Mouse (Mus musculus) hindbrain, embryonic 13.5 days (tissue): ENCODE measurements around the gene Nsa2. TPM values are rescaled to one million over a fixed set of nuclear protein-coding genes. Genes with fewer than 3 reads are reported as not detected.
"Not testable (repeated sequence)": the region's sequence is repeated elsewhere in the genome, so short reads cannot be mapped to it uniquely, and the experiment has no call there.

Experiments
- ATAC-seq: fragments of 200-750 bp; cut with Nextera tagmentation; 2 replicates; pipeline ENCODE4 v1.8.0; 2017; ENCODE audit warnings: moderate TSS enrichment; ENCODE audit not compliant: low FRiP score
- H3K27ac ChIP-seq: fragments of 300-500 bp; sonication (generic); 2 replicates; pipeline ENCODE4 v1.5.1; 2015; ENCODE audit warnings: inconsistent platforms, mild to moderate bottlenecking, moderate library complexity
- H3K27me3 ChIP-seq: fragments of 300-500 bp; sonication (generic); 2 replicates; pipeline ENCODE4 v1.6.1; 2015; ENCODE audit warnings: mild to moderate bottlenecking, inconsistent platforms
- H3K36me3 ChIP-seq: fragments of 300-500 bp; sonication (generic); 2 replicates; pipeline ENCODE4 v1.6.1; 2015; ENCODE audit warnings: mild to moderate bottlenecking, inconsistent platforms
- H3K4me1 ChIP-seq: fragments of 300-500 bp; sonication (generic); replicated peaks from 2 replicates; pipeline ENCODE4 v1.6.1; 2015; ENCODE audit warnings: inconsistent platforms
- H3K4me2 ChIP-seq: fragments of 300-500 bp; sonication (generic); 2 replicates; pipeline ENCODE4 v1.6.1; 2015; ENCODE audit warnings: inconsistent platforms, mild to moderate bottlenecking, moderate library complexity
- H3K4me3 ChIP-seq: fragments of 300-500 bp; sonication (generic); 2 replicates; pipeline ENCODE4 v1.5.1; 2015; ENCODE audit warnings: mild to moderate bottlenecking, inconsistent platforms
- H3K9ac ChIP-seq: fragments of 300-500 bp; sonication (generic); 2 replicates; pipeline ENCODE4 v1.6.1; 2015; ENCODE audit warnings: mild to moderate bottlenecking, inconsistent platforms
- H3K9me3 ChIP-seq: fragments of 300-500 bp; sonication (generic); 2 replicates; pipeline ENCODE4 v1.6.1; 2016; ENCODE audit warnings: inconsistent platforms
- WGBS: fragments of 180-500 bp; shearing (Covaris S2); methylation state at CpG from one replicate; pipeline ENCODE4 v1.1.7; 2015; 5-methylcytosine and 5-hydroxymethylcytosine counted together
- polyA plus RNA-seq: library from polyadenylated mRNA; unstranded; fragments of >200 nt; fragmentation: Nextera tagmentation; extraction: Ambion mirVana; gene quantifications from 2 replicates; pipeline ENCODE4 v1.2.1, GENCODE M21; 2015

Gene Nsa2
- polyA plus RNA-seq, result 45.8 and 49.2 TPM in 2 replicates

- peak within 1 kb of the TSS; percentile 94 for H3K27ac ChIP-seq
- under 1% methylated on average over 57 of the region's 57 CpGs for WGBS
- H3K36me3 ChIP-seq, result peaks cover 24% of the 10 kb centered on the region
- H3K4me2 ChIP-seq, result peak within 1 kb of the TSS; percentile 78
- ATAC-seq, result peak; percentile 99
- H3K9ac ChIP-seq, result peak within 1 kb of the TSS; percentile 92
- H3K27me3 ChIP-seq, result no peaks in the 10 kb centered on the region
- H3K4me3 ChIP-seq, result peak within 1 kb of the TSS; percentile 90
- H3K9me3 ChIP-seq, result no peaks in the 10 kb centered on the region
- H3K4me1 ChIP-seq, result peaks cover 13% of the 10 kb centered on the region
These were observed at the start of gene Nsa2, which contains the start of gene Gfm2 for GRCm38 (mm10) chr13:97137466-97138400. TSS of gene Nsa2 (minus strand) at chr13:97137937. TSS of gene Gfm2 (plus strand) at chr13:97137937.

DNA sequence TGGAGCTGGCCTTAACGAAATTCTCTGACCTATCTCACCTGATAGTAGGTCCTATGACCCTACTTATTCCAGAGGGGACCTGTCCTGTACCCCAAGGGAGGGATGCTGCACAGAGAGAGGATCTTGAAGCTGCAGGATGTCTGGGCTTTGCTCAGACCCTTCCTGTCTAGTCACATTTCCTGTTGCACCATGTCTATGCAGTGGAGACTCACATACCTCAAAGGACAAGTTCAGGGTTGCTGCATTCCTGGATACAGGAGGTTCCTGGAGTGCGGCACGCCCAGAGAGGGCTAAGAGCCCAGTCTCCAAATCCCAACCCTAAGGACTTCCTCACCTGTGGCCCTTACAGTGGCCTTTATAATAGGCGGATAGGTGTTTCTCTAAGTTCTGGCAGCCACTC lies 48.6 kb upstream of the Nsa2 start:
- no peaks in the 10 kb centered on the region for H3K27me3 ChIP-seq
- no peaks in the 10 kb centered on the region for H3K4me1 ChIP-seq
- no peaks in the 10 kb centered on the region for H3K9me3 ChIP-seq
- H3K36me3 ChIP-seq, result no peaks in the 10 kb centered on the region
- H3K4me3 ChIP-seq, result no peak overlapping the region
- no peak overlapping the region for H3K27ac ChIP-seq
- H3K9ac ChIP-seq, result no peak overlapping the region
- WGBS, result 81% methylated on average over 4 of the region's 4 CpGs
- H3K4me2 ChIP-seq, result no peak overlapping the region
- no peak for ATAC-seq

- Histone ChIP-seq H3K4me1 (no peaks in the 10 kb centered on the region), H3K36me3 (peaks cover 7% of the 10 kb centered on the region), H3K27ac (no peak overlapping the region), H3K9me3 (no peaks in the 10 kb centered on the region), H3K4me3 (no peak overlapping the region), H3K9ac (no peak overlapping the region), H3K4me2 (no peak overlapping the region), H3K27me3 (no peaks in the 10 kb centered on the region)
- ATAC-seq, result no peak
- 78% methylated on average over 5 of the region's 5 CpGs for WGBS
These were observed 46.9 kb upstream of the Nsa2 start for GRCm38 (mm10) chr13:97184656-97185055.

DNA sequence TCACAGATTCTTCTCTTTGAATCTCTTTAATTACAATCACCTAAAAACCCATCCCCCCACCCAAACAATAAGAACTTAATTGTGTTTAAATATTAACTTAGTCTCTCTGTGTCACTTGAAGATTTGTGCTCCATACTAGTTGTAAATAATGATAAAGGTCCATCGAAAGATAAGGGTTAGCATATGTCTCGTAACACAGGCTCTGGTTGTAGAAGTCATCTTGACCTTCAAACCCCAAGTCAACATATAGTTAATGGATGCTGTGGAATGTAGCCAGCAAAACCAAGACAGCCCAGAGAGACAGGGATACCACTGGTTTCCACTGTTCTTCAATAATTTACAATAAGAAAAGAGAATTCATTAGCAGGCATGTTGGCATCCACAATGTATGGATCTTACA lies 46.4 kb upstream of the Nsa2 start:
- WGBS, result 98% methylated on average over 2 of the region's 2 CpGs
- peaks cover 11% of the 10 kb centered on the region for H3K36me3 ChIP-seq
- no peaks in the 10 kb centered on the region for H3K4me1 ChIP-seq
- no peaks in the 10 kb centered on the region for H3K9me3 ChIP-seq
- H3K9ac ChIP-seq, result no peak overlapping the region
- H3K27me3 ChIP-seq, result no peaks in the 10 kb centered on the region
- no peak overlapping the region for H3K4me2 ChIP-seq
- H3K27ac ChIP-seq, result no peak overlapping the region
- H3K4me3 ChIP-seq, result no peak overlapping the region
- no peak for ATAC-seq

- Histone ChIP-seq H3K4me3 (no peak overlapping the region), H3K9me3 (no peaks in the 10 kb centered on the region), H3K9ac (no peak overlapping the region), H3K4me1 (no peaks in the 10 kb centered on the region), H3K36me3 (peaks cover 19% of the 10 kb centered on the region), H3K4me2 (no peak overlapping the region), H3K27ac (no peak overlapping the region), H3K27me3 (no peaks in the 10 kb centered on the region)
- 76% methylated on average over 4 of the region's 4 CpGs for WGBS
- ATAC-seq, result no peak
These were observed 45.1 kb upstream of the Nsa2 start for GRCm38 (mm10) chr13:97182821-97183220.

- Histone ChIP-seq H3K4me3 (no peak overlapping the region), H3K9ac (no peak overlapping the region), H3K36me3 (peaks cover 41% of the 10 kb centered on the region), H3K4me2 (no peak overlapping the region), H3K27me3 (no peaks in the 10 kb centered on the region), H3K9me3 (no peaks in the 10 kb centered on the region), H3K4me1 (no peaks in the 10 kb centered on the region), H3K27ac (no peak overlapping the region)
- 68% methylated on average over 6 of the region's 6 CpGs for whole genome bisulfite sequencing
- no peak for ATAC-seq
These were observed 42.5 kb upstream of the Nsa2 start for GRCm38 (mm10) chr13:97180113-97180828.

DNA sequence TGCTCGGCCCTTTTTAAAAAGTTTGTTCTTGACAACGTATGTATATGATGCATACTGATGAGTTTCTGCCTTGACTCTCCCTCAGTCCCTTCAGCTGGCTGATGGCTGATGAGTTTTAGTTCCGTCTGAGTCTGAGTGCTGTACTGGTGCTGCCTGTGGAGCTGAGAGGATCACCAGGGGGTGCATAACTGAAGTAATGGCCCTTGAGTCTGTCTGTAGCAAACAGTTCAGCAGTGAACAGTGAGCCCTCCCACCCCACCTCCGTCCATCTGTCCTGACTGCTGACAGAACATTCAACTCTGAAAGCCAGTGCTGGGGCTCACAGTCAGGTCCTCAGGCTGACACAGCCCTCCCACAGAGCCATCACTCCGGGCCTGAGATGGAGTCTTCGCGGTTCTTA lies 41.2 kb upstream of the Nsa2 start:
- H3K4me3 ChIP-seq, result no peak overlapping the region
- no peak for ATAC-seq
- no peaks in the 10 kb centered on the region for H3K27me3 ChIP-seq
- H3K36me3 ChIP-seq, result peaks cover 54% of the 10 kb centered on the region
- no peak overlapping the region for H3K27ac ChIP-seq
- H3K9me3 ChIP-seq, result no peaks in the 10 kb centered on the region
- no peak overlapping the region for H3K9ac ChIP-seq
- H3K4me2 ChIP-seq, result no peak overlapping the region
- WGBS, result 70% methylated on average over 7 of the region's 7 CpGs
- no peaks in the 10 kb centered on the region for H3K4me1 ChIP-seq

- Histone ChIP-seq H3K27me3 (no peaks in the 10 kb centered on the region), H3K9me3 (no peaks in the 10 kb centered on the region), H3K4me3 (no peak overlapping the region), H3K9ac (no peak overlapping the region), H3K36me3 (peaks cover 74% of the 10 kb centered on the region), H3K27ac (no peak overlapping the region), H3K4me2 (no peak overlapping the region), H3K4me1 (no peaks in the 10 kb centered on the region)
- no peak for ATAC-seq
- 91% methylated on average over 5 of the region's 5 CpGs for WGBS
These were observed 39.0 kb upstream of the Nsa2 start for GRCm38 (mm10) chr13:97176731-97177130.

GRCm38 (mm10) chr13:97175520-97176264 lies 38.0 kb upstream of the Nsa2 start:
- no peak for ATAC-seq

GRCm38 (mm10) chr13:97145834-97146233 lies 8.1 kb upstream of the Nsa2 start:
- Histone ChIP-seq H3K9me3 (no peaks in the 10 kb centered on the region), H3K4me3 (no peak overlapping the region), H3K27me3 (no peaks in the 10 kb centered on the region), H3K4me2 (no peak overlapping the region), H3K36me3 (peaks cover 65% of the 10 kb centered on the region), H3K4me1 (no peaks in the 10 kb centered on the region), H3K27ac (no peak overlapping the region), H3K9ac (no peak overlapping the region)
- 61% methylated on average over 4 of the region's 4 CpGs for WGBS
- ATAC-seq, result no peak

More at GRCm38 (mm10) chr13:97175520-97176264, 38.0 kb upstream of the Nsa2 start:
- H3K4me3 ChIP-seq, result no peak overlapping the region
- no peaks in the 10 kb centered on the region for H3K27me3 ChIP-seq
- no peaks in the 10 kb centered on the region for H3K4me1 ChIP-seq
- H3K4me2 ChIP-seq, result no peak overlapping the region
- WGBS, result 95% methylated on average over 10 of the region's 10 CpGs
- no peak overlapping the region for H3K27ac ChIP-seq
- H3K36me3 ChIP-seq, result peaks cover 82% of the 10 kb centered on the region
- no peak overlapping the region for H3K9ac ChIP-seq
- H3K9me3 ChIP-seq, result no peaks in the 10 kb centered on the region

DNA sequence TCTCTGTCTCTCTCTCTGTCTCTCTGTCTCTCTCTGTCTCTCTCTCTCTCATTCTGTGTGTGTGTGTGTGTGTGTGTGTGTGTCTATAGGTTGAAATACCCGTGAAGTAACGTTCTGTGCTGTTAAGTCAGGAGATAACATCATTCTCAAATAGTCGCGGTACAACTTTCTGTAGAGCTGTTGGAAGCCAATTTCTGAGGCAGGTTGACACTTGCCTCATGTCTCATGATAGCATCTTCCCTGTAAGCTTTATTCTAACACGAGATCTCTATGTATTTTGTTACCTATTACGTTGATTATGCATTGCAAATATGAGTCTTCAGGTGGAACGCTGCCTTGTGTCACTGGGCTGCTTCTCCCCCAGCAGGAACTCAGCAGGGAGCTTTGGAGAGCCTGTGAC lies 4.6 kb upstream of the Nsa2 start:
- H3K27me3 ChIP-seq, result no peaks in the 10 kb centered on the region
- H3K9me3 ChIP-seq, result no peaks in the 10 kb centered on the region
- H3K36me3 ChIP-seq, result peaks cover 37% of the 10 kb centered on the region
- no peak overlapping the region for H3K4me3 ChIP-seq
- H3K4me1 ChIP-seq, result peaks cover 10% of the 10 kb centered on the region
- 91% methylated on average over 7 of the region's 7 CpGs for WGBS
- no peak for ATAC-seq
- no peak overlapping the region for H3K4me2 ChIP-seq
- H3K27ac ChIP-seq, result no peak overlapping the region
- H3K9ac ChIP-seq, result no peak overlapping the region

- Histone ChIP-seq H3K36me3 (peaks cover 26% of the 10 kb centered on the region), H3K4me2 (peak overlapping the region; percentile 57), H3K4me1 (peaks cover 13% of the 10 kb centered on the region), H3K9ac (peak overlapping the region; percentile 92), H3K27ac (peak overlapping the region; percentile 94), H3K4me3 (peak overlapping the region; percentile 90)
- ATAC-seq, H3K9me3 ChIP-seq, H3K27me3 ChIP-seq: not testable (repeated sequence)
- 35% methylated on average over 8 of the region's 8 CpGs for WGBS
These were observed 731 bp upstream of the Nsa2 start for GRCm38 (mm10) chr13:97138404-97138931.
